Mouse (Mus musculus): Measurements from ENCODE around the gene Uxs1. TPM values are rescaled to one million over a fixed set of nuclear protein-coding genes. Genes with fewer than 3 reads are reported as not detected.

Gene Uxs1
- polyA plus RNA-seq, 1 experiment from 2014 or later = 18.8 TPM

DNA sequence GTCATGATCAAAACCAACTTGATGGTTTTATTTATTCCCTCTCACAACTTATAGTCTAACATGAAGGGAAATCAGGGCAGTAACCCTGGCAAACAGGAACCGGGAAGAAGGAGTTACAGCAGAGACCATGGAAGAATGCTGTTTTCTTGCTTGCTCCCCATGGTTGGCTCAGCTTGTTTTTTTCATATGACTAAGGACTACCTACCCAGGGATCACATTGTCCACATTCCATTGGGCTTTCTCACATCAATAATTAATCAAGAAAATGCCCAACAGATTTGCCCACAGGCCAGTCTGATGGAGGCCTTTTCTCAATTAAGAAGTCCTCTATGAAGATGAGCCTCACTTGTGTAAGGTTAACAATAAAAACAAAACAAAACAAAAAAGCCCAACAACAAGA is 9.6 kb upstream of the Uxs1 start:
- Histone ChIP-seq H3K9me3 (replicated peaks; ENCODE audit: control insufficient read depth, low read length, poor library complexity, severe bottlenecking) (no peaks in the 10 kb centered on the region), H3K27ac (ENCODE audit: low read length) (no peak overlapping the region), H3K9ac (ENCODE audit: low read depth, low read length) (no peak overlapping the region), H3K27me3 (ENCODE audit: control insufficient read depth, insufficient read depth, low read depth, low read length) (no peaks in the 10 kb centered on the region), H3K36me3 (ENCODE audit: control insufficient read depth, insufficient read depth, low read length) (no peaks in the 10 kb centered on the region), H3K4me2 (ENCODE audit: low read length) (no peak overlapping the region), H3K4me3 (ENCODE audit: low read depth, low read length) (no peak overlapping the region), H3K4me1 (ENCODE audit: control insufficient read depth, insufficient read depth, low read length) (no peaks in the 10 kb centered on the region)
- ATAC-seq = no peak
- WGBS = 94% methylated on average over 1 of the region's 1 CpGs

DNA sequence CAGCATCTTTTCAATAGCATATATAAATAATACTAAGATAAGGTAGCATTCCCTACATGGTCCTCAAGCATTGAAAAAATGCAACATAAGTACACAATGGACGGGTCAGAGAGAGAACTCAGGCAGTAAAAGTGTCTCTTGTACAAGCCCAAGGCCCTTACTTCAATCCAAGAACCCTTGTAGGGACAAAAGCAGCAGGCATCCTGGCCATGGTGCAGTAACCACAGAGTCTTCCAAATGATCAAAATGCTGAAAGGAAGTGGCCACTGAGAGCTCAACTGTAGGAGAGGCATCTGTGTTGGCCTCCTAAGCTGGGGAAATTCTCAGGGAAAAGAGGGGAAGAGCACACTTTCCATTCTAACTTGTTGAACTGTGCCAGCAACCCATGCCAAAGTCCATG is 2.5 kb upstream of the Uxs1 start:
- ATAC-seq = no peak
- H3K9ac ChIP-seq (ENCODE audit: low read depth, low read length) = no peak overlapping the region
- no peaks in the 10 kb centered on the region for H3K36me3 ChIP-seq (ENCODE audit: control insufficient read depth, insufficient read depth, low read length)
- no peak overlapping the region for H3K27ac ChIP-seq (ENCODE audit: low read length)
- no peak overlapping the region for H3K4me3 ChIP-seq (ENCODE audit: low read depth, low read length)
- H3K27me3 ChIP-seq (ENCODE audit: control insufficient read depth, insufficient read depth, low read depth, low read length) = no peaks in the 10 kb centered on the region
- peaks cover 15% of the 10 kb centered on the region for H3K4me1 ChIP-seq (ENCODE audit: control insufficient read depth, insufficient read depth, low read length)
- no peak overlapping the region for H3K4me2 ChIP-seq (ENCODE audit: low read length)
- H3K9me3 ChIP-seq (replicated peaks; ENCODE audit: control insufficient read depth, low read length, poor library complexity, severe bottlenecking) = no peaks in the 10 kb centered on the region
- WGBS = 61% methylated on average over 1 of the region's 1 CpGs

- Histone ChIP-seq H3K9ac (ENCODE audit: low read depth, low read length) (peak overlapping the region; percentile 92), H3K27ac (ENCODE audit: low read length) (peak overlapping the region; percentile 94), H3K4me1 (ENCODE audit: control insufficient read depth, insufficient read depth, low read length) (peaks cover 27% of the 10 kb centered on the region), H3K9me3 (replicated peaks; ENCODE audit: control insufficient read depth, low read length, poor library complexity, severe bottlenecking) (no peaks in the 10 kb centered on the region), H3K27me3 (ENCODE audit: control insufficient read depth, insufficient read depth, low read depth, low read length) (no peaks in the 10 kb centered on the region), H3K4me3 (ENCODE audit: low read depth, low read length) (peak overlapping the region; percentile 91), H3K4me2 (ENCODE audit: low read length) (peak overlapping the region; percentile 97), H3K36me3 (ENCODE audit: control insufficient read depth, insufficient read depth, low read length) (no peaks in the 10 kb centered on the region)
- WGBS = under 1% methylated on average over 68 of the region's 68 CpGs
- peak; percentile 85 for ATAC-seq
Observed at GRCm38 (mm10) chr1:43827002-43827762, 418 bp downstream of the Uxs1 start.

DNA sequence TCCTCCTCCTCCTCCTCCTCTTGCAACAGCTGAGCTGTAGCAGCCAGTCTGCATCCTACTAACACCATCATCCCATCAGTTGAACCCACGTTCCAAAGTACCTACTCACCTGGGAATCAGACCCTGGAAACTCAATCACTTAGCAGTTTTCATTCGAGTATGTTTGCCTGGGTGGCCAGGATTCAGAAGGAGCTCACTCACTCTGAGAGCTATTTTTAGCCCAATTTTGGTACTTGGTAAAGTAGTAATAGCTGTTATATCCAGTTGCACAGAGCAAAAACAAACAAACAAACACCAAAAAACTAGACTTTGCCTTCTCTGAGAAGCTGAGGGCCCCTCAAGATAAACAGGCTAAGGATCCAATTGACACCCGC is 985 bp downstream of the Uxs1 start:
- peaks cover 27% of the 10 kb centered on the region for H3K4me1 ChIP-seq (ENCODE audit: control insufficient read depth, insufficient read depth, low read length)
- H3K4me3 ChIP-seq (ENCODE audit: low read depth, low read length) = peak overlapping the region; percentile 91
- 0% methylated on average over 3 of the region's 3 CpGs for WGBS
- no peaks in the 10 kb centered on the region for H3K9me3 ChIP-seq (replicated peaks; ENCODE audit: control insufficient read depth, low read length, poor library complexity, severe bottlenecking)
- no peaks in the 10 kb centered on the region for H3K36me3 ChIP-seq (ENCODE audit: control insufficient read depth, insufficient read depth, low read length)
- H3K9ac ChIP-seq (ENCODE audit: low read depth, low read length) = peak overlapping the region; percentile 92
- peak overlapping the region; percentile 97 for H3K4me2 ChIP-seq (ENCODE audit: low read length)
- ATAC-seq = no peak
- H3K27ac ChIP-seq (ENCODE audit: low read length) = peak overlapping the region; percentile 94
- no peaks in the 10 kb centered on the region for H3K27me3 ChIP-seq (ENCODE audit: control insufficient read depth, insufficient read depth, low read depth, low read length)

DNA sequence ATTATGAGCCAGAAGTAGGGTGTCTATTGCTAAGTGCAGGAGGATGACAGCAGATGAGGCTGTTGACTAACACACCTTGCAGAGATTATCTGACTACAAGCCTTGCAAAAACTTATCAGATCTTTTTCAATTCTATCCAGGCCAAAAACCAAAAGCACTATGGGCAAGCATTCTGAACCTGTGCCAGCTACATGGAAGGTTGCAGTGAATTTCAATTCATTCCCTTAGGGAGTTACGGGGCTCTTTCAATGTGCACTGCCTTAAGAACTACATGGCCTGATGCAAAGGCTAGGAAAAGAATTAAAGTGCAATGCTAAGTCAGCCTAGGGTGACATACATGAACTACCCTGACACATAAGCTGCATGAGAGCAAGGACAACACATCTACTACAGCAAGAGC is 4.2 kb downstream of the Uxs1 start:
- Histone ChIP-seq H3K4me3 (ENCODE audit: low read depth, low read length) (no peak overlapping the region), H3K4me2 (ENCODE audit: low read length) (no peak overlapping the region), H3K27me3 (ENCODE audit: control insufficient read depth, insufficient read depth, low read depth, low read length) (no peaks in the 10 kb centered on the region), H3K9me3 (replicated peaks; ENCODE audit: control insufficient read depth, low read length, poor library complexity, severe bottlenecking) (no peaks in the 10 kb centered on the region), H3K36me3 (ENCODE audit: control insufficient read depth, insufficient read depth, low read length) (no peaks in the 10 kb centered on the region), H3K27ac (ENCODE audit: low read length) (no peak overlapping the region), H3K9ac (ENCODE audit: low read depth, low read length) (no peak overlapping the region), H3K4me1 (ENCODE audit: control insufficient read depth, insufficient read depth, low read length) (peaks cover 25% of the 10 kb centered on the region)
- ATAC-seq = no peak
- WGBS = 80% methylated on average over 1 of the region's 1 CpGs

DNA sequence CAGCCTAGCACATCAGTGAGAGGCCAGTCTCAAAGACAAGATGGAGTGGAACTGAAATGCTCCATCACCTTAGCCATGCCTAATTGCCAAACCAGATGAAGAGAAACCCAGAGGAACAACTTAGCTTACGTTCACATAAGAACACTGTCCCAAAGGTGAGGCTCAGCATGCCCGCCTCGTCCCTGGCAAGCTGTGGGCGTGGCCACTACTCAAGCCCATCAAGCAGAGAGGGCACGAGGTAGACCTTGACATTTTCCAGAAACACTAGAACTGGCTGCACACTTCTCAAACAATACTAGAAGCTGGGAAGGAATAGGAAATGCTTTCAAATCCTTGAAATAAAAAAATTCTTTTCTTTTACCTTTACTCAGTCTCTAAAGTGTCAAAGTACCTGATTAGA is 5.0 kb downstream of the Uxs1 start:
- Histone ChIP-seq H3K4me3 (ENCODE audit: low read depth, low read length) (no peak overlapping the region), H3K9me3 (replicated peaks; ENCODE audit: control insufficient read depth, low read length, poor library complexity, severe bottlenecking) (no peaks in the 10 kb centered on the region), H3K27ac (ENCODE audit: low read length) (no peak overlapping the region), H3K36me3 (ENCODE audit: control insufficient read depth, insufficient read depth, low read length) (no peaks in the 10 kb centered on the region), H3K4me1 (ENCODE audit: control insufficient read depth, insufficient read depth, low read length) (peaks cover 23% of the 10 kb centered on the region), H3K4me2 (ENCODE audit: low read length) (no peak overlapping the region), H3K27me3 (ENCODE audit: control insufficient read depth, insufficient read depth, low read depth, low read length) (no peaks in the 10 kb centered on the region), H3K9ac (ENCODE audit: low read depth, low read length) (no peak overlapping the region)
- WGBS = 82% methylated on average over 5 of the region's 5 CpGs
- ATAC-seq = no peak

GRCm38 (mm10) chr1:43821804-43822203 is 5.8 kb downstream of the Uxs1 start:
- H3K27ac ChIP-seq (ENCODE audit: low read length) = no peak overlapping the region
- no peak overlapping the region for H3K9ac ChIP-seq (ENCODE audit: low read depth, low read length)
- H3K9me3 ChIP-seq (replicated peaks; ENCODE audit: control insufficient read depth, low read length, poor library complexity, severe bottlenecking) = no peaks in the 10 kb centered on the region
- WGBS = 94% methylated on average over 1 of the region's 1 CpGs
- no peak overlapping the region for H3K4me2 ChIP-seq (ENCODE audit: low read length)
- no peaks in the 10 kb centered on the region for H3K27me3 ChIP-seq (ENCODE audit: control insufficient read depth, insufficient read depth, low read depth, low read length)
- peaks cover 23% of the 10 kb centered on the region for H3K4me1 ChIP-seq (ENCODE audit: control insufficient read depth, insufficient read depth, low read length)
- no peak for ATAC-seq
- no peak overlapping the region for H3K4me3 ChIP-seq (ENCODE audit: low read depth, low read length)
- H3K36me3 ChIP-seq (ENCODE audit: control insufficient read depth, insufficient read depth, low read length) = no peaks in the 10 kb centered on the region

DNA sequence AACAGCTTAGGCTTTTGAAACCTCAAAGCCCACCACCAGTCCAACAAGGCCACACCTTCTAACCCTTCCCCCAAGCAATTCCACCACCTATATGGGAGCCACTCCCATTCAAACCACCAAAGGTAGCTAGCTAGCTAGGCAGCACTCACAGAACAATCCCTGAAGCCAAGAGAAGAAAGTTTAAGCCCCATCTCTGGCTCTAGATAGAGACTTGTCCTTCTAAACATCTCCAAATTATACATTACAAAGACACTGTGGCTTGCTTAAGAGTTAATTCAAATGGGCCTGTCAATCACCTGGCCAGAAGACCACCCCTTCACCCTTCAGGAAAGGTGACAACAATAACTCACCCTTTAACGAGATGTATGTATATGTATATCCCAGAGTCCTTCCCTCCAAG is 7.0 kb downstream of the Uxs1 start:
- 72% methylated on average over 1 of the region's 1 CpGs for WGBS
- ATAC-seq = no peak

DNA sequence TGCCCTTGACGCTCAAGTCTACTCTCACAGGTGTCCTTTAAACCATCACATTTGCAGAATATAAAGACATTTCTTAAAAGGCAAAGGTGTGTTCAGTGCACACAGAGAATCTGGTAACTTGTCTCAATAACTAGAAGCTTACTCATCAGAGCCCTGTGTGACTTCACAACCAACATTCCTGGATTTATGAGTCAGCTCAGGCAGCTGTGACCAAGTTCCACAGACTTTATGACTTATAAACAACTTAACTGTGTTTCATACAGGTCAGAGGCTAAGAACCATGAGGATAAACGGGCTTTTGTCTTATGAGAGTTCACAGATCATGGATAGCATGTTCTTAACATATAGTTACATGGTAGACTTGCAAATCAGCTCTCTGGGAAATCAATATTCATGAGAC is 8.5 kb downstream of the Uxs1 start:
- Histone ChIP-seq H3K36me3 (ENCODE audit: control insufficient read depth, insufficient read depth, low read length) (no peaks in the 10 kb centered on the region), H3K4me1 (ENCODE audit: control insufficient read depth, insufficient read depth, low read length) (peaks cover 8% of the 10 kb centered on the region), H3K4me2 (ENCODE audit: low read length) (no peak overlapping the region), H3K27ac (ENCODE audit: low read length) (no peak overlapping the region), H3K27me3 (ENCODE audit: control insufficient read depth, insufficient read depth, low read depth, low read length) (no peaks in the 10 kb centered on the region), H3K4me3 (ENCODE audit: low read depth, low read length) (no peak overlapping the region), H3K9ac (ENCODE audit: low read depth, low read length) (no peak overlapping the region), H3K9me3 (replicated peaks; ENCODE audit: control insufficient read depth, low read length, poor library complexity, severe bottlenecking) (no peaks in the 10 kb centered on the region)
- no peak for ATAC-seq
- 86% methylated on average over 2 of the region's 2 CpGs for WGBS

More for the DNA sequence above, 7.0 kb downstream of the Uxs1 start:
- H3K4me3 ChIP-seq (ENCODE audit: low read depth, low read length) = no peak overlapping the region
- peaks cover 16% of the 10 kb centered on the region for H3K4me1 ChIP-seq (ENCODE audit: control insufficient read depth, insufficient read depth, low read length)
- no peak overlapping the region for H3K27ac ChIP-seq (ENCODE audit: low read length)
- no peak overlapping the region for H3K4me2 ChIP-seq (ENCODE audit: low read length)
- no peak overlapping the region for H3K9ac ChIP-seq (ENCODE audit: low read depth, low read length)
- no peaks in the 10 kb centered on the region for H3K9me3 ChIP-seq (replicated peaks; ENCODE audit: control insufficient read depth, low read length, poor library complexity, severe bottlenecking)
- H3K27me3 ChIP-seq (ENCODE audit: control insufficient read depth, insufficient read depth, low read depth, low read length) = no peaks in the 10 kb centered on the region
- no peaks in the 10 kb centered on the region for H3K36me3 ChIP-seq (ENCODE audit: control insufficient read depth, insufficient read depth, low read length)

Data from midbrain, embryonic 16.5 days (tissue).